Mouse (Mus musculus) layer of hippocampus, adult 9-11 months (tissue): Measurements from ENCODE around the gene Kctd21.

Experiments
- DNase-seq: peaks from one replicate; pipeline ENCODE4 v3.0.0; 2022

The Kctd21 gene

GRCm38 (mm10) chr7:97387561-97388147 lies 55.5 kb downstream of the Kctd21 start:
- DNase-seq, result no peak

- DNase-seq, result no peak
Observed at GRCm38 (mm10) chr7:97388541-97388940, 56.4 kb downstream of the Kctd21 start.

GRCm38 (mm10) chr7:97391293-97392078 lies 59.4 kb downstream of the Kctd21 start:
- peak; percentile 39 for DNase-seq

DNA sequence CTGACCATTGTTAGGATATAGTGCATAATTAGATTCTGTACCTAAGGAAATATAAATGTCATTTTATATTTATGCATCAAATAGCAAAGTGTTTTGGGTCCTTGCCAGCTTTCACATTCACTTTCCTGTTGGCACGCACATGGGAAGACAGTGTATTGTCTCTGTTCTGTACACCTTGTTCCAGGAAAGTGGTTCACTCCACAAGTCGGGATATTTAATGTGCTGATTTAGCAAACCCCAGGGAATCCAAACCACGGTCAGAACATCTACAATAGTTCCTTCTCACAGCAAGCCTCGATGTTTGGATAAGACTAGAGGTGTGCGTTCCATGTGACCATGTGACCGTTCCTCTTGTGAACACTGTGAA lies 59.9 kb downstream of the Kctd21 start:
- no peak for DNase-seq

- DNase-seq, result no peak
Observed at GRCm38 (mm10) chr7:97394375-97394774, 62.2 kb downstream of the Kctd21 start.

GRCm38 (mm10) chr7:97398943-97399342 lies 66.8 kb downstream of the Kctd21 start:
- DNase-seq, result no peak
